Mouse (Mus musculus): ENCODE measurements around the gene Nrbp1. TPM values are rescaled to one million over a fixed set of nuclear protein-coding genes. Genes with fewer than 3 reads are reported as not detected.

Nrbp1 gene
- polyA plus RNA-seq, 1 experiment: 143 TPM

DNA sequence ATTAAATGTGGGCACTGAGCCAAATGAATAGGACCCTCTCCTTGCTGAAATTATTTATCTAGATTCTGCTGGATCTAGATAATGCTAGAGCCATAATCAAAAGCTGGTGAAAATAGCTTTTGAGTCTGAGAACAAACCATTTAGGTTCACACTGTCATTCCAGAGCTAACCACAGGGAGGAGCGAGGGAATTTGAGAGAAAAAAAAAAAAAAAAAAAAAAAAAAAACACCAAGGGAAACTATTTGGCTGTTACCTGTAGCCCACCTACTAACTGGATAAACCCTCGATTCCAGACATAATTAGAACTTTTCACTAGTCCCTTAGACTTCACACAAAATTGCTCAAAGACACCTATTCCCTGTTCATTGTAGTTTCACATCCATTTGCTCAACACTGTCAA lies 21.6 kb upstream of the Nrbp1 start:
- Histone ChIP-seq H3K4me1 (ENCODE audit: control insufficient read depth, insufficient read depth, low read length) (peaks cover 2% of the 10 kb centered on the region; the same call in 1 of the 2 replicates), H3K27me3 (ENCODE audit: control insufficient read depth, insufficient read depth, low read length) (no peaks in the 10 kb centered on the region), H3K27ac (ENCODE audit: insufficient read depth, low read length) (no peak overlapping the region), H3K4me3 (replicated peaks; ENCODE audit: insufficient read depth, low read depth, low read length) (peak overlapping the region; percentile 6)
- TF ChIP-seq CTCF (IDR thresholded peaks at IDR 0.05; ENCODE audit: borderline replicate concordance, insufficient read depth, low read depth, low read length): no peak
- no peak for TF ChIP-seq POLR2A (IDR thresholded peaks at IDR 0.05; ENCODE audit: borderline replicate concordance, insufficient read depth, low read length)
- DNase-seq: no peak
- WGBS: 2% methylated on average over 2 of the region's 2 CpGs

DNA sequence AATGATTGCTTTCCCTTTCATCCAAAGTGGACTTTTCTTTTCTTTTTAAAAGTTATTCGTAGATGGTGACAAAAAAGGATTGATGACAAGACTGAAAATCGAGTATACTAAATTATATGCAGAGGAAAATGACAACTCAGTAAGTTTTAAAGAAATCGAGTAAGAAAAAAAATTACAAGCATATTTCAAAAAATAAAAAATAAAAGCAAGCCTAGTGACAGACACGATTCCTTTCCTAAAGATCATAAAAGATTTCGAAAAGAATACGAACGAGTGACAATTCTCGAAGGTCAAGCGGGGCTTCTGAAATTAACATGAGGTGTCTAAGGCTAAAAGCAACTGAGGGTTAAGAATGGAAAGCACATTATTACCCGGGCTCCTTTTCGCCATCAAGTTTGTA lies 21.2 kb upstream of the Nrbp1 start:
- no peak for DNase-seq
- TF ChIP-seq CTCF (IDR thresholded peaks at IDR 0.05; ENCODE audit: borderline replicate concordance, insufficient read depth, low read depth, low read length): no peak
- no peak for TF ChIP-seq POLR2A (IDR thresholded peaks at IDR 0.05; ENCODE audit: borderline replicate concordance, insufficient read depth, low read length)
- H3K4me3 ChIP-seq (replicated peaks; ENCODE audit: insufficient read depth, low read depth, low read length): peak overlapping the region; percentile 76
- no peaks in the 10 kb centered on the region for H3K27me3 ChIP-seq (ENCODE audit: control insufficient read depth, insufficient read depth, low read length)
- 2% methylated on average over 11 of the region's 11 CpGs for WGBS
- no peak overlapping the region for H3K27ac ChIP-seq (ENCODE audit: insufficient read depth, low read length)
- peaks cover 2% of the 10 kb centered on the region; the same call in 1 of the 2 replicates for H3K4me1 ChIP-seq (ENCODE audit: control insufficient read depth, insufficient read depth, low read length)

DNA sequence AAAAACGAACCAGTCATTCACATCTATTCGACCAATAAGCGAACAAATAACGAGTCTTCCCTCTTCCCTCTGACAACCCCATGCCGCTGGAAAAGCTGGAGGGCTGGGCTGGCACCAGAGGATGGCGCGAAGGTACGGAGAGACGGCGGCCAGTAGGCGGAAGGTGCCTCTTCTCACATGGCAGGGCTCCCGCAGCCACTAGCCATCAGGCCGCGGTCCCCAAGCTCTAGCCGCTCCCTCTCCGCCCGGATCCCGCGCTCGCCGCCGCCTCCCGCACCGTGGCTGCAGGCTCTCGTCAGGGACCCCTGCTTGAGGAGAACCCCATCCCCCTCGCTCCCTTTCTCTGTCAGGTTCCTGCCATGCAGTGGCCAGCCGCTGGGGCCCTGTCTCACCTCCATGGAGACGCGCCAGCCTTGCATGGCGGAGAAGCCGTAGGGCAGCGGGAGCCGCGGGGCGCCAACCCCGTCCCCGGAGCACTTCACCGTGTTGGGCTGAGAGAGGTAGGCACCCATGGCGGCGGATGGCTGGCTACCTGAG lies 20.7 kb upstream of the Nrbp1 start:
- Histone ChIP-seq H3K27ac (ENCODE audit: insufficient read depth, low read length) (peak overlapping the region; percentile 35; the same call in 1 of the 2 replicates), H3K4me1 (ENCODE audit: control insufficient read depth, insufficient read depth, low read length) (peaks cover 2% of the 10 kb centered on the region; the same call in 1 of the 2 replicates), H3K27me3 (ENCODE audit: control insufficient read depth, insufficient read depth, low read length) (no peaks in the 10 kb centered on the region), H3K4me3 (replicated peaks; ENCODE audit: insufficient read depth, low read depth, low read length) (peak overlapping the region; percentile 76)
- WGBS: under 1% methylated on average over 40 of the region's 40 CpGs
- DNase-seq: no peak
- no peak for TF ChIP-seq CTCF (IDR thresholded peaks at IDR 0.05; ENCODE audit: borderline replicate concordance, insufficient read depth, low read depth, low read length)
- TF ChIP-seq POLR2A (IDR thresholded peaks at IDR 0.05; ENCODE audit: borderline replicate concordance, insufficient read depth, low read length): no peak

DNA sequence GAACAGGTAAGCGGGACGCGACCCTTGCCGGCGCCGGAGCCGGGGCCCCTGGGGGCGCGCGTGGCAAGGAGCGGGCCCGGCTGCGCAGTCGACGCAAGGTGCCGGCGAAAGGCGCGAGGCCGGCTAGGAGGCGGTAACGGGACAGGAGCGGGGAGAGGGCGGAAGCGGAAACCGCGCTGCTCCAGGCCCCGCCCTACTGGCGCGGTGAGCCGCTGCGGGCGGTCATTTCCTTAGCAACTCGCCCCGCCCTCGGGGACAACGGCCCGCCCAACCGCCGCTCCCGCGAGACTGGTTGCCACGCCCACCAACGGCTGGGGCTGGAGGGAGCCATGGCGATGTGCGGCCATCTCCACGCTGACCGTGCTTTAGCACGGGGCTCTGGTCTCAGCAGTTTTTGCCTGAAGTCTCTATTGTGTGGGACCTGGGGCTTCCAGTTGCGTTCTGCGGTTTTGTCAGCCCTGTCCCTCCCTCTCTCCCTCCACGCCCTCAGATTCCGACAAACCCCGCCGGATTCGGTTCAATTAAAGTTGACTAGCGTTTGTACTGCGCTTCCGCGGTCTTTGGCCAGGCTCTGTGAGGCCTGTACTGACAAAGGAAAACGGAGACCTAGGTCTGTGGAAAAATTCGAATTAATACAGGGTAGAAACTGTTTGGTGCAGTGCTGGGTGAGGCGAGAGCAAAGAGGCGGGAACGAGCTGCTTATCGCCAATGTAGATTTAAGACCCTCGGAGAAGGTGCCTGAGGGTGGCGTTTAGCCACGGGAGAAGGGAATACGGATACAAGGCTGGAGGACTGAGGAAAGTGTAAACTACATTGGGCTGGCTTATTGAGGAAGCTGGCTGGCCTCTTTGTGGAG lies 20.0 kb upstream of the Nrbp1 start, which contains the start of gene Ppm1g:
TSS of gene Ppm1g (minus strand) at position 240 of the 856 bp plus-strand sequence.
- TF ChIP-seq POLR2A (IDR thresholded peaks at IDR 0.05; ENCODE audit: borderline replicate concordance, insufficient read depth, low read length) (peak; percentile 98), CTCF (IDR thresholded peaks at IDR 0.05; ENCODE audit: borderline replicate concordance, insufficient read depth, low read depth, low read length) (no peak)
- DNase-seq: peak; percentile 95 to 96
- WGBS: under 1% methylated on average over 70 of the region's 70 CpGs

DNA sequence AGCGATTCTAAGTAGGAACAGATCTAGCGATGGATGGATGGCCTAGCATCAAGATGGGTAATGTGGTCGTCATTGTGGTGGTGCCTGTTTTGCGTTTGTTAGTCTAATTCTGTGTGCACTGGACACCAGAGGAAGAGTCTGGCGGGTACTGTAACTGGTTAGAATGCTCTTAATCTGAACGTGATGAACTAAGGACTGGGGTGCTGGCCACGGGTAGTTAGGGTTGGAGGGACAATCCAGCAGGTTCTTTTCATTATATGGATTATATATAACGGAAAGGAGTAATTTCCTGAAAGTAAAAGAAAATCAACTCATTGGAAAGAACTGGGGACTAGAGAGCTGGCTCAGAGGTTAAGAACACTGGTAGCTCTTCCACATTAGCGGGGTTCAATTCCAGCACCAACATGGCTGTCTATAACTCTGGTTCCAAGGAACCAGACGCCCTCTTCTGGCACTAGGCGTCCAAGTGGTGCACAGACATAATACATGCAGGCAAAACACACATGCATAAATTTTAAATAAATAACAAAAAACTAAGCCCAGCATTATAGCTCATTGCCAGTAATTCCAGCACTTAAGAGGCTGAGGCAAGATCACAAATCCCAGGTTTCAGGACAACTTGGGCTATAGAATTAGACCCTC lies 19.2 kb upstream of the Nrbp1 start:
- peak overlapping the region; percentile 90 for H3K4me3 ChIP-seq (replicated peaks; ENCODE audit: insufficient read depth, low read depth, low read length)
- no peak for TF ChIP-seq POLR2A (IDR thresholded peaks at IDR 0.05; ENCODE audit: borderline replicate concordance, insufficient read depth, low read length)
- no peak for TF ChIP-seq CTCF (IDR thresholded peaks at IDR 0.05; ENCODE audit: borderline replicate concordance, insufficient read depth, low read depth, low read length)
- peaks cover 2% of the 10 kb centered on the region; the same call in 1 of the 2 replicates for H3K4me1 ChIP-seq (ENCODE audit: control insufficient read depth, insufficient read depth, low read length)
- H3K27me3 ChIP-seq (ENCODE audit: control insufficient read depth, insufficient read depth, low read length): no peaks in the 10 kb centered on the region
- peak in 1 of 2 experiments; percentile 24 for DNase-seq
- 12% methylated on average over 11 of the region's 11 CpGs for WGBS
- H3K27ac ChIP-seq (ENCODE audit: insufficient read depth, low read length): peak overlapping the region; percentile 67; the same call in 1 of the 2 replicates

More for the DNA sequence above, 20.0 kb upstream of the Nrbp1 start, which contains the start of gene Ppm1g:
- H3K4me3 ChIP-seq (replicated peaks; ENCODE audit: insufficient read depth, low read depth, low read length): peak within 1 kb of the TSS; percentile 90
- H3K4me1 ChIP-seq (ENCODE audit: control insufficient read depth, insufficient read depth, low read length): peaks cover 2% of the 10 kb centered on the region; the same call in 1 of the 2 replicates
- H3K27ac ChIP-seq (ENCODE audit: insufficient read depth, low read length): peak within 1 kb of the TSS; percentile 67
- no peaks in the 10 kb centered on the region for H3K27me3 ChIP-seq (ENCODE audit: control insufficient read depth, insufficient read depth, low read length)

DNA sequence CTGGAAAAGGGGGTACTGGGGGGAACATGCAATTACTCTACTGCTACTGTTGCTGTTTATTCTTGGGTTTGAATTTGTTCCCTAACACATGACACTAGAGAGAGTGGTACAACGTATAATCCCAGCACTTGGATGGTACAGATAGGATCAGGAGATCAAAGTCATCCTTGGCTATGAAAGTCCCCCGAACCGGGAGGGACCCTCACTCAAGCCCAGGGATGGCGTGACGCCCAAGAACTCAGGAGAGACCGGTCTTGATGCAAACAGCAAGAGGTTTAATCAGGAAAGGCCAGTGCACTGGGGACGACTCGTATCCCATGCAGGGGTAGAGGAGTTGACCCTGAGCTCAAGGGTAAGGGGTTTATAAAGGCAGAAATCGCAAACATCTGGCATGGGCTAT lies 18.0 kb upstream of the Nrbp1 start:
- no peak for DNase-seq

DNA sequence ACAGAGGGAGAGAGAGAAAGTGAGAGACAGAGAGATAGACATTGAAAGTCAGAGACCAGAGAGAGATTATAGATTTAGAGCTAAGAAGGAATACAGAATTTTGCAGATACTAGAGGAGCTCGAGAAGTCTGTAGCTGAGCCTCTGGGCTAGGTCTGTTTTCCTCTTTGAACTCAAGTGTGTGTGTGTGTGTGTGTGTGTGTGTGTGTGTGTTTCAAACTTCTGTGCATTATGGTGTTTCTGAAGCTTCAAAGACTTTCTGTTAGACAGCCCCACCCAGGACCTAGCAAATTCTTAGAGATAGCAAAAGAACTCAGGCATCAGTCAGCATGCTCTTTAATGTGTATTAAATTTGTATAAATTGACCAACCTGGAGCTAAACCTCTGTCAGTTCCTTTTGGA lies 14.0 kb upstream of the Nrbp1 start:
- TF ChIP-seq CTCF (IDR thresholded peaks at IDR 0.05; ENCODE audit: borderline replicate concordance, insufficient read depth, low read depth, low read length): no peak
- no peak for TF ChIP-seq POLR2A (IDR thresholded peaks at IDR 0.05; ENCODE audit: borderline replicate concordance, insufficient read depth, low read length)
- no peak for DNase-seq
- WGBS: 71% methylated on average over 1 of the region's 1 CpGs
- H3K27me3 ChIP-seq (ENCODE audit: control insufficient read depth, insufficient read depth, low read length): no peaks in the 10 kb centered on the region
- no peak overlapping the region for H3K27ac ChIP-seq (ENCODE audit: insufficient read depth, low read length)
- H3K4me1 ChIP-seq (ENCODE audit: control insufficient read depth, insufficient read depth, low read length): no peaks in the 10 kb centered on the region
- H3K4me3 ChIP-seq (replicated peaks; ENCODE audit: insufficient read depth, low read depth, low read length): no peak overlapping the region

More for the DNA sequence above, 18.0 kb upstream of the Nrbp1 start:
- 94% methylated on average over 9 of the region's 9 CpGs for WGBS
- no peaks in the 10 kb centered on the region for H3K27me3 ChIP-seq (ENCODE audit: control insufficient read depth, insufficient read depth, low read length)
- TF ChIP-seq CTCF (IDR thresholded peaks at IDR 0.05; ENCODE audit: borderline replicate concordance, insufficient read depth, low read depth, low read length) (no peak), POLR2A (IDR thresholded peaks at IDR 0.05; ENCODE audit: borderline replicate concordance, insufficient read depth, low read length) (no peak)
- no peak overlapping the region for H3K27ac ChIP-seq (ENCODE audit: insufficient read depth, low read length)
- peaks cover 2% of the 10 kb centered on the region; the same call in 1 of the 2 replicates for H3K4me1 ChIP-seq (ENCODE audit: control insufficient read depth, insufficient read depth, low read length)
- H3K4me3 ChIP-seq (replicated peaks; ENCODE audit: insufficient read depth, low read depth, low read length): no peak overlapping the region

Measured in cerebellum, adult 2 months (tissue).